Mouse (Mus musculus): ENCODE data around the gene Stub1. TPM values are rescaled to one million over a fixed set of nuclear protein-coding genes. Genes with fewer than 3 reads are reported as not detected.

Stub1 gene
- polyA plus RNA-seq, 1 experiment from 2014 or later: 346 TPM

GRCm38 (mm10) chr17:25825311-25825710 lies 7.9 kb downstream of the Stub1 start:
- peaks cover 29% of the 10 kb centered on the region for H3K36me3 ChIP-seq
- H3K4me2 ChIP-seq: no peak overlapping the region
- peaks cover 15% of the 10 kb centered on the region for H3K27me3 ChIP-seq
- H3K4me1 ChIP-seq: peaks cover 47% of the 10 kb centered on the region
- WGBS: 88% methylated on average over 6 of the region's 6 CpGs
- H3K27ac ChIP-seq: no peak overlapping the region
- no peak overlapping the region for H3K4me3 ChIP-seq
- no peaks in the 10 kb centered on the region for H3K9me3 ChIP-seq
- no peak for ATAC-seq (ENCODE audit: insufficient number of reproducible peaks, low FRiP score, low TSS enrichment, low read depth)
- no peak overlapping the region for H3K9ac ChIP-seq

- no peaks in the 10 kb centered on the region for H3K9me3 ChIP-seq
- H3K4me2 ChIP-seq: peak overlapping the region; percentile 89
- peaks cover 23% of the 10 kb centered on the region for H3K27me3 ChIP-seq
- 71% methylated on average over 16 of the region's 17 CpGs for WGBS
- no peak for ATAC-seq (ENCODE audit: insufficient number of reproducible peaks, low FRiP score, low TSS enrichment, low read depth)
- peaks cover 26% of the 10 kb centered on the region for H3K36me3 ChIP-seq
- 0 out of 2 replicates have a peak overlapping the region, but pooled peaks have one; percentile 52 for H3K9ac ChIP-seq
- peak overlapping the region; percentile 64 for H3K4me3 ChIP-seq
- peaks cover 39% of the 10 kb centered on the region for H3K4me1 ChIP-seq
- H3K27ac ChIP-seq: no peak overlapping the region
These were observed 8.7 kb downstream of the Stub1 start for GRCm38 (mm10) chr17:25824362-25825142.

GRCm38 (mm10) chr17:25823452-25823851 lies 9.8 kb downstream of the Stub1 start, which contains the start of gene Wdr24:
TSS of gene Wdr24 (plus strand) at chr17:25823627.
- Histone ChIP-seq H3K27me3 (peaks cover 34% of the 10 kb centered on the region), H3K36me3 (peaks cover 26% of the 10 kb centered on the region), H3K4me3 (peak within 1 kb of the TSS; percentile 64), H3K27ac (peak within 1 kb of the TSS; percentile 74), H3K4me2 (peak within 1 kb of the TSS; percentile 89), H3K9me3 (no peaks in the 10 kb centered on the region), H3K9ac (peak within 1 kb of the TSS; percentile 52), H3K4me1 (peaks cover 40% of the 10 kb centered on the region)
- WGBS: under 1% methylated on average over 18 of the region's 18 CpGs
- no peak for ATAC-seq (ENCODE audit: insufficient number of reproducible peaks, low FRiP score, low TSS enrichment, low read depth)

- H3K9me3 ChIP-seq: no peaks in the 10 kb centered on the region
- no peaks in the 10 kb centered on the region for H3K36me3 ChIP-seq
- ATAC-seq (ENCODE audit: insufficient number of reproducible peaks, low FRiP score, low TSS enrichment, low read depth): peak; percentile 38; the same call in 1 of the 2 replicates
- peaks cover 68% of the 10 kb centered on the region for H3K27me3 ChIP-seq
- H3K27ac ChIP-seq: no peak overlapping the region
- peak overlapping the region; percentile 19 for H3K4me3 ChIP-seq
- H3K9ac ChIP-seq: no peak overlapping the region
- peak overlapping the region; percentile 38 for H3K4me2 ChIP-seq
- 7% methylated on average over 46 of the region's 46 CpGs for WGBS
- H3K4me1 ChIP-seq: peaks cover 10% of the 10 kb centered on the region
These were observed 14.1 kb downstream of the Stub1 start for GRCm38 (mm10) chr17:25818851-25819780.

GRCm38 (mm10) chr17:25817662-25818061 lies 15.5 kb downstream of the Stub1 start:
- H3K9ac ChIP-seq: no peak overlapping the region
- H3K36me3 ChIP-seq: no peaks in the 10 kb centered on the region
- peaks cover 78% of the 10 kb centered on the region for H3K27me3 ChIP-seq
- H3K9me3 ChIP-seq: no peaks in the 10 kb centered on the region
- no peak overlapping the region for H3K4me2 ChIP-seq
- H3K4me3 ChIP-seq: no peak overlapping the region
- H3K4me1 ChIP-seq: peaks cover 8% of the 10 kb centered on the region
- 75% methylated on average over 11 of the region's 11 CpGs for WGBS
- no peak overlapping the region for H3K27ac ChIP-seq
- no peak for ATAC-seq (ENCODE audit: insufficient number of reproducible peaks, low FRiP score, low TSS enrichment, low read depth)

- ATAC-seq (ENCODE audit: insufficient number of reproducible peaks, low FRiP score, low TSS enrichment, low read depth): no peak
- peaks cover 86% of the 10 kb centered on the region for H3K27me3 ChIP-seq
These were observed 19.7 kb downstream of the Stub1 start for GRCm38 (mm10) chr17:25813471-25813870.

GRCm38 (mm10) chr17:25810890-25811289 lies 22.3 kb downstream of the Stub1 start:
- WGBS: 71% methylated on average over 4 of the region's 4 CpGs
- Histone ChIP-seq H3K4me3 (no peak overlapping the region), H3K9me3 (no peaks in the 10 kb centered on the region), H3K4me1 (peaks cover 22% of the 10 kb centered on the region), H3K9ac (no peak overlapping the region), H3K27ac (no peak overlapping the region), H3K4me2 (no peak overlapping the region), H3K27me3 (peaks cover 72% of the 10 kb centered on the region), H3K36me3 (no peaks in the 10 kb centered on the region)
- ATAC-seq (ENCODE audit: insufficient number of reproducible peaks, low FRiP score, low TSS enrichment, low read depth): no peak

More at GRCm38 (mm10) chr17:25813471-25813870, 19.7 kb downstream of the Stub1 start:
- Histone ChIP-seq H3K4me2 (no peak overlapping the region), H3K27ac (no peak overlapping the region), H3K4me1 (peaks cover 19% of the 10 kb centered on the region), H3K4me3 (no peak overlapping the region), H3K9me3 (no peaks in the 10 kb centered on the region), H3K36me3 (no peaks in the 10 kb centered on the region), H3K9ac (no peak overlapping the region)
- 2% methylated on average over 20 of the region's 20 CpGs for WGBS

- Histone ChIP-seq H3K27me3 (peaks cover 67% of the 10 kb centered on the region), H3K36me3 (no peaks in the 10 kb centered on the region), H3K4me3 (peak overlapping the region; percentile 60), H3K27ac (no peak overlapping the region), H3K9ac (peak overlapping the region; percentile 37; the same call in 1 of the 2 replicates), H3K4me2 (peak overlapping the region; percentile 94), H3K4me1 (peaks cover 22% of the 10 kb centered on the region), H3K9me3 (no peaks in the 10 kb centered on the region)
- WGBS: 8% methylated on average over 25 of the region's 25 CpGs
- no peak for ATAC-seq (ENCODE audit: insufficient number of reproducible peaks, low FRiP score, low TSS enrichment, low read depth)
These were observed 23.4 kb downstream of the Stub1 start for GRCm38 (mm10) chr17:25809606-25810340.

GRCm38 (mm10) chr17:25808789-25809605 lies 24.2 kb downstream of the Stub1 start, which contains the start of gene Fbxl16:
TSS of gene Fbxl16 (plus strand) at chr17:25809085.
- Histone ChIP-seq H3K4me2 (peak within 1 kb of the TSS; percentile 94), H3K27me3 (peaks cover 65% of the 10 kb centered on the region), H3K36me3 (no peaks in the 10 kb centered on the region), H3K9ac (peak within 1 kb of the TSS; percentile 37), H3K27ac (no peak within 1 kb of the TSS), H3K4me1 (peaks cover 22% of the 10 kb centered on the region), H3K9me3 (no peaks in the 10 kb centered on the region), H3K4me3 (peak within 1 kb of the TSS; percentile 60)
- WGBS: under 1% methylated on average over 76 of the region's 100 CpGs
- peak; percentile 78 for ATAC-seq (ENCODE audit: insufficient number of reproducible peaks, low FRiP score, low TSS enrichment, low read depth)

- H3K4me3 ChIP-seq: peak overlapping the region; percentile 60
- no peaks in the 10 kb centered on the region for H3K36me3 ChIP-seq
- 32% methylated on average over 5 of the region's 5 CpGs for WGBS
- H3K9ac ChIP-seq: no peak overlapping the region
- H3K4me1 ChIP-seq: peaks cover 18% of the 10 kb centered on the region
- H3K27me3 ChIP-seq: peaks cover 70% of the 10 kb centered on the region
- H3K4me2 ChIP-seq: peak overlapping the region; percentile 94
- H3K9me3 ChIP-seq: no peaks in the 10 kb centered on the region
- no peak overlapping the region for H3K27ac ChIP-seq
- ATAC-seq (ENCODE audit: insufficient number of reproducible peaks, low FRiP score, low TSS enrichment, low read depth): no peak
These were observed 25.2 kb downstream of the Stub1 start for GRCm38 (mm10) chr17:25808028-25808427.

All from limb, embryonic 15.5 days (tissue).